In genomic region chr2:158546751-158547150, GRCm38 (mm10) we compare ENCODE assay signal across 7 mouse cellular contexts. TPM values are rescaled to one million over a fixed set of nuclear protein-coding genes. Genes with fewer than 3 reads are reported as not detected.
DNase-seq lines count a peak whose midpoint lies in the region; ATAC-seq lines count a peak whose summit lies in the region.

No protein-coding gene starts in this region.

- no peak overlapping the region for H3K4me3 ChIP-seq in hindbrain, embryonic 13.5 days

- 2% methylated on average over 17 of the region's 17 CpGs for WGBS in hindbrain, embryonic 13.5 days

- peak; percentile 57 for DNase-seq in T-cell, adult 2 months (ENCODE audit: low spot score)
- peak; percentile 90 to 92 for DNase-seq in cerebellum, postnatal 10 days
- peak; percentile 70 to 73 for DNase-seq in frontal cortex, postnatal 25 days (ENCODE audit: low spot score in 2 of 2)
- DNase-seq in layer of hippocampus, postnatal 14 days (ENCODE audit: low spot score in 2 of 2): peak; percentile 71 to 78
- peak; percentile 77 for DNase-seq in lung, postnatal 36 days
- DNase-seq in right cerebral cortex, adult 2 months (ENCODE audit: low spot score in 2 of 2): peak; percentile 79 to 82

- H3K9me3 ChIP-seq in hindbrain, embryonic 13.5 days: no peaks in the 10 kb centered on the region

- H3K4me1 ChIP-seq in hindbrain, embryonic 13.5 days (replicated peaks): peaks cover 15% of the 10 kb centered on the region

- peaks cover 33% of the 10 kb centered on the region for H3K27me3 ChIP-seq in hindbrain, embryonic 13.5 days

- no peaks in the 10 kb centered on the region for H3K36me3 ChIP-seq in hindbrain, embryonic 13.5 days

- H3K4me2 ChIP-seq in hindbrain, embryonic 13.5 days: no peak overlapping the region

- H3K27ac ChIP-seq in hindbrain, embryonic 13.5 days: no peak overlapping the region

- peak; percentile 61; the same call in 1 of the 2 replicates for ATAC-seq in hindbrain, embryonic 13.5 days (ENCODE audit: low FRiP score)

- peak overlapping the region; percentile 65 for H3K9ac ChIP-seq in hindbrain, embryonic 13.5 days

RNA-seq across cellular contexts. Expression of gene Arhgap40, which starts 34.2 kb away (rescaled TPM):
- polyA plus RNA-seq in hindbrain, embryonic 13.5 days (2015; fragmentation: Nextera tagmentation; extraction: Ambion mirVana): 0.72 and 0.86 TPM in 2 replicates
- total RNA-seq in layer of hippocampus, postnatal 14 days (2021): under 1 TPM in 1 of 2 experiments, not detected in 1; 0.45 TPM

RNA-seq across cellular contexts. Expression of gene Adig, which starts 44.3 kb away (rescaled TPM):
- not detected in 2 replicates for polyA plus RNA-seq in hindbrain, embryonic 13.5 days (2015; fragmentation: Nextera tagmentation; extraction: Ambion mirVana)
- not detected for total RNA-seq in layer of hippocampus, postnatal 14 days (2021)
